Mouse (Mus musculus): ENCODE results near the gene Nfx1. TPM values are rescaled to one million over a fixed set of nuclear protein-coding genes. Genes with fewer than 3 reads are reported as not detected.

The Nfx1 gene
- polyA plus RNA-seq, 1 experiment from 2014 or later: 57.6 TPM

DNA sequence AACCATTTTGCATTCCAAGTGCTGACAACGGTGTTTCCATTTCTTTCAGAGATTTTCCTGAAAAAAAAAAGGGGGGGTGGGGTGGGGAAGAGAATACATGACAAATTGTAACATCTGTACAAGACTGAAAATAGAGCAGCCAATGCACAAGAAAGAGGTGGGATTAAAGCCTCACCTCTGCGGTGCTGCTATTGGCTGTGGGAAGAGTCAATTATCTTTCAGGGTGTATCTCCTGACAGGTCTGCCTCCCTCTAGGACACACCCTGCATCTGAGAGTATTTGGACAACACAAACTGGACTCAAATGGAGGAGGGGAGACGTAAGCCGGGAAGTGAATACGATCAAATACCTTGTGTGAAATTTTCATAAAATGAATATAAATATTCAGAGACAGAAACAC, 27.1 kb upstream of the Nfx1 start:
- Histone ChIP-seq H3K27ac (ENCODE audit: low read length) (no peak overlapping the region), H3K4me1 (ENCODE audit: control insufficient read depth, insufficient read depth, low read length) (peaks cover 11% of the 10 kb centered on the region), H3K9ac (ENCODE audit: low read length) (no peak overlapping the region), H3K4me3 (ENCODE audit: low read length) (no peak overlapping the region), H3K27me3 (ENCODE audit: control insufficient read depth, insufficient read depth, low read length) (no peaks in the 10 kb centered on the region), H3K4me2 (ENCODE audit: low read depth, low read length) (no peak overlapping the region), H3K9me3 (replicated peaks; ENCODE audit: control insufficient read depth, low read length) (peaks cover 8% of the 10 kb centered on the region), H3K36me3 (ENCODE audit: control insufficient read depth, insufficient read depth) (peaks cover 57% of the 10 kb centered on the region)
- WGBS: 94% methylated on average over 5 of the region's 5 CpGs
- no peak for ATAC-seq (replicated peaks; ENCODE audit: extremely low read depth, insufficient read depth, low FRiP score)

DNA sequence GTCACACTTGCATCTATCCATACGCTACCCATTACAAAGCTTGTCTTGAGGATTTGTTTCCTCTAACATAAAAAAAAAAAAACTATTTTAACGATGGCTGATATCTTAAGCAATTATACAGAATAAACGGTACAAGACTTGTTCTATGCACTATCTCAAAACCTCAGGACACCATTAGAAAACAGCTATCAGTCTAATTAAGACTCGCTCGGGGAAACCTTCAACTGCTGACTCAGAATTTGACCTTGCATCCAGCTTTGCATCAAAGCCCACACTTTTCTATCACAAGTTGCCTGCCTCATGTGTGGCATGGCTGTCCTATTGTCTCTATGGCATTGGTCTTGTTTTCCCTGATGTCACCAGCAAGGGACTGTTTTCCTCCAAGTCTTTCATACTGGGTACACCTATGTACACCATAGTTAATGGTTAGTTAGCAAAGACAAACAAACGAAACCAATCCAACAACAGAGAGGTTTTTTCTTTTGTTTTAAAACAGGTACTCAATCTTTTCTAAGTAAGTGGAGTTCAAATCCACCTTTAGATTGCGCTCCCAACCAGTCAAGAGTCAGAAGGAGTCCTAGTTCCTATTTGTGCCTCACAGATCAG, 24.1 kb upstream of the Nfx1 start:
- peak overlapping the region; percentile 95 for H3K9ac ChIP-seq (ENCODE audit: low read length)
- peaks cover 18% of the 10 kb centered on the region for H3K4me1 ChIP-seq (ENCODE audit: control insufficient read depth, insufficient read depth, low read length)
- no peak for ATAC-seq (replicated peaks; ENCODE audit: extremely low read depth, insufficient read depth, low FRiP score)
- H3K27me3 ChIP-seq (ENCODE audit: control insufficient read depth, insufficient read depth, low read length): no peaks in the 10 kb centered on the region
- peak overlapping the region; percentile 86 for H3K4me2 ChIP-seq (ENCODE audit: low read depth, low read length)
- peaks cover 33% of the 10 kb centered on the region for H3K36me3 ChIP-seq (ENCODE audit: control insufficient read depth, insufficient read depth)
- no peak overlapping the region; the same call in 1 of the 2 replicates for H3K27ac ChIP-seq (ENCODE audit: low read length)
- peak overlapping the region; percentile 95 for H3K4me3 ChIP-seq (ENCODE audit: low read length)
- H3K9me3 ChIP-seq (replicated peaks; ENCODE audit: control insufficient read depth, low read length): no peaks in the 10 kb centered on the region
- 79% methylated on average over 7 of the region's 7 CpGs for WGBS

DNA sequence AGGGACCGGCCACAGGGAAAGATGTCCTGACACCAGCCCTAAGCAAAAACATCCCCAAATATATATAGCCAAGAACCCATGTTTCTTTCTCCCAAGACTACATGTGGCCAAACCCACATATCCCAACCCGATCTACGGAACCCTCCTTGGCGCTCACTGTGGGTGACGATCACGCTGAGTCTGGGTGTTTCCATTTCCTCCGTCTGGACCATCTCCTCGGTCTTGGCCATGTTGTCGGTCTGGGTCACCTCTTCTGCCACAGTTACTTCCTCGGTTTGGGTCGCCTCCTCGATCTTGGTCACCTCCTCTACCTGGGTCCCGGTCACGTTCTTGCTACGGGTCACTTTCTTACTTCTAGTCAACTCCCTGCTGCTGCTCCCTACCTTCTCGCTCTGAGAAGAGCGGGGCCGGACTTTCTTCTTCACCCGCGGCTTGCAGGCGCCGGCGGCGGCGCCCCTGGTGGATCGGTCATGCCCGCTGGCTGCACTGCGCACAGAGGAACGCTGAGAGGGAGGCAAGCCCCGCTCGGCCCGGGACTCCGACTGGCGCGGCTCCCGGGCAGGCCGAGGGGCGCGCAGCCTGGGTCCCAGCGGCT, 23.0 kb upstream of the Nfx1 start:
- no peaks in the 10 kb centered on the region for H3K27me3 ChIP-seq (ENCODE audit: control insufficient read depth, insufficient read depth, low read length)
- peaks cover 35% of the 10 kb centered on the region for H3K36me3 ChIP-seq (ENCODE audit: control insufficient read depth, insufficient read depth)
- H3K27ac ChIP-seq (ENCODE audit: low read length): peak overlapping the region; percentile 93
- H3K9ac ChIP-seq (ENCODE audit: low read length): peak overlapping the region; percentile 95
- H3K4me1 ChIP-seq (ENCODE audit: control insufficient read depth, insufficient read depth, low read length): peaks cover 18% of the 10 kb centered on the region
- ATAC-seq (replicated peaks; ENCODE audit: extremely low read depth, insufficient read depth, low FRiP score): peak; percentile 7
- peak overlapping the region; percentile 95 for H3K4me3 ChIP-seq (ENCODE audit: low read length)
- no peaks in the 10 kb centered on the region for H3K9me3 ChIP-seq (replicated peaks; ENCODE audit: control insufficient read depth, low read length)
- H3K4me2 ChIP-seq (ENCODE audit: low read depth, low read length): peak overlapping the region; percentile 86
- WGBS: under 1% methylated on average over 40 of the region's 40 CpGs

DNA sequence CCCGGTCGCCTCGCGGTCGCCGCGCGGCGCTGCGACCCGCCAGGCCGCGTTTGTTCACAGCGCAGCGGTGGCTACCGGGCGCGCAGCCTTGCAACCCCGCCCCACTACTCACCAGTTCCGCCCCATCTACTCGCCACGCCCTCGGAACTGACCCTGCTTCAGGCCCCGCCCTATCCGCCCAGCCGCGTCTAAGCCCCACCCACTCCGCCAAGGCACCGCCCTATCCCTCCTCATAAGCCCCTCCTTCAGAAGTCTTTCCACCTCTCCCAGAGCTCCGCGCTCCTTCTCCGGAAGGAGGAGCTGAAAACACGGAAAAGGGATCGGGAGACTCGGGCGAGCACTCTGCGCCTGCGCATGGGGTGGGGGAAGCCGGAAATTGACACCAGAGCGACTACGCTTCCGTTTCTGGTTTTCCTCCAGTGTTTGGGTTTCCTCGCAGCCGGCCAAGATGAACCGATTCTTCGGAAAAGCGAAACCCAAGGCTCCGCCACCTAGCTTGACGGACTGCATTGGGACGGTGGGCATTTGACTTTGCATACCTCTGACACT, 22.5 kb upstream of the Nfx1 start, which contains the start of the genes Bag1 and Chmp5:
Gene Bag1, minus strand, starts transcription at position 135 of the 549 bp plus-strand sequence.
Gene Chmp5, plus strand, starts transcription at position 248 of the 549 bp plus-strand sequence.
- ATAC-seq (replicated peaks; ENCODE audit: extremely low read depth, insufficient read depth, low FRiP score): peak; percentile 98
- WGBS: under 1% methylated on average over 50 of the region's 50 CpGs
- no peaks in the 10 kb centered on the region for H3K27me3 ChIP-seq (ENCODE audit: control insufficient read depth, insufficient read depth, low read length)
- H3K27ac ChIP-seq (ENCODE audit: low read length): peak within 1 kb of the TSS; percentile 93
- H3K9ac ChIP-seq (ENCODE audit: low read length): peak within 1 kb of the TSS; percentile 95
- peak within 1 kb of the TSS; percentile 86 for H3K4me2 ChIP-seq (ENCODE audit: low read depth, low read length)
- H3K4me3 ChIP-seq (ENCODE audit: low read length): peak within 1 kb of the TSS; percentile 95
- H3K9me3 ChIP-seq (replicated peaks; ENCODE audit: control insufficient read depth, low read length): no peaks in the 10 kb centered on the region
- H3K4me1 ChIP-seq (ENCODE audit: control insufficient read depth, insufficient read depth, low read length): peaks cover 18% of the 10 kb centered on the region
- H3K36me3 ChIP-seq (ENCODE audit: control insufficient read depth, insufficient read depth): peaks cover 39% of the 10 kb centered on the region

DNA sequence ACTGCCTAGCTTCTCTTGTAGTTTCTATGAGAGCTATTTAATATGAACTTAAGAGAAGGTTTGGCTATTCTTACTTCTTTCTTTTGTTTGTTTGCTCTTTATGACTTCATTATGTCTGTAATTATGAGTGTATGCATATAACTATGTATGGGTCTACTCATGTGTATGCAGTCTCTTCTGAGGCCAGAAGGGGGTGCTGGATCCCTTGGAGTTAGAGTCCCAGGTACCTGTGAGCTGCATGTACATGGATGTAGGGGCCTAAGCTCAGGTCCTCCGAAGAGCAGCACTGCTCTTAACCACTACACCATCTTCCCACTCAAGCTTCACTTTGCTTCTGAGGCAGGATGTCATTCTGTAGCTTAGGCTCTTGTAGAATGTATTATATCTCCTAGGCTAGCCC, 17.2 kb upstream of the Nfx1 start:
- H3K36me3 ChIP-seq (ENCODE audit: control insufficient read depth, insufficient read depth): peaks cover 47% of the 10 kb centered on the region
- no peak overlapping the region for H3K4me3 ChIP-seq (ENCODE audit: low read length)
- 95% methylated on average over 1 of the region's 1 CpGs for WGBS
- H3K9me3 ChIP-seq (replicated peaks; ENCODE audit: control insufficient read depth, low read length): no peaks in the 10 kb centered on the region
- H3K9ac ChIP-seq (ENCODE audit: low read length): no peak overlapping the region
- no peak overlapping the region for H3K4me2 ChIP-seq (ENCODE audit: low read depth, low read length)
- H3K27me3 ChIP-seq (ENCODE audit: control insufficient read depth, insufficient read depth, low read length): no peaks in the 10 kb centered on the region
- peaks cover 7% of the 10 kb centered on the region for H3K4me1 ChIP-seq (ENCODE audit: control insufficient read depth, insufficient read depth, low read length)
- H3K27ac ChIP-seq (ENCODE audit: low read length): no peak overlapping the region
- no peak for ATAC-seq (replicated peaks; ENCODE audit: extremely low read depth, insufficient read depth, low FRiP score)

DNA sequence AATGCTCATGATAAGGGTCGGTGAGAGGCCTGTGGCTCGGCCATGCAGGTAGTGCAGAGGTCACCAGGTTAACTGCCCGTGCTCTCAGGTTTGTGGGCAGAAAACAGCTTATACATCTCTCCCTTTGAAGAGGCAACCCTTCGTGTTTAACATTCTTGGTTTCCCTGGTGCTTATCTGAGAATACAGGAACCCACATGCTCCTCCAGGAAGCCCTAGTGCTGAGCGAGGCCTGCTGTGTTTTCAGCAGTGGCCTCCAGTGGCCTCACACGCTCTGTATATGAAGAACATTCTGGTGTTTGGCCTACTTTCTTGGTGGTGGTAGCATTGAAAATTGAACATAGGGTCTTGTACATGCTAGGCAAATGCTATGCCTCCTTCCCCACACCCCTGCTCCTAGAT, 14.8 kb upstream of the Nfx1 start:
- no peak for ATAC-seq (replicated peaks; ENCODE audit: extremely low read depth, insufficient read depth, low FRiP score)
- Histone ChIP-seq H3K9me3 (replicated peaks; ENCODE audit: control insufficient read depth, low read length) (no peaks in the 10 kb centered on the region), H3K27me3 (ENCODE audit: control insufficient read depth, insufficient read depth, low read length) (no peaks in the 10 kb centered on the region), H3K36me3 (ENCODE audit: control insufficient read depth, insufficient read depth) (peaks cover 65% of the 10 kb centered on the region), H3K4me3 (ENCODE audit: low read length) (no peak overlapping the region), H3K27ac (ENCODE audit: low read length) (no peak overlapping the region), H3K4me2 (ENCODE audit: low read depth, low read length) (no peak overlapping the region), H3K4me1 (ENCODE audit: control insufficient read depth, insufficient read depth, low read length) (no peaks in the 10 kb centered on the region), H3K9ac (ENCODE audit: low read length) (no peak overlapping the region)
- WGBS: 69% methylated on average over 6 of the region's 6 CpGs

DNA sequence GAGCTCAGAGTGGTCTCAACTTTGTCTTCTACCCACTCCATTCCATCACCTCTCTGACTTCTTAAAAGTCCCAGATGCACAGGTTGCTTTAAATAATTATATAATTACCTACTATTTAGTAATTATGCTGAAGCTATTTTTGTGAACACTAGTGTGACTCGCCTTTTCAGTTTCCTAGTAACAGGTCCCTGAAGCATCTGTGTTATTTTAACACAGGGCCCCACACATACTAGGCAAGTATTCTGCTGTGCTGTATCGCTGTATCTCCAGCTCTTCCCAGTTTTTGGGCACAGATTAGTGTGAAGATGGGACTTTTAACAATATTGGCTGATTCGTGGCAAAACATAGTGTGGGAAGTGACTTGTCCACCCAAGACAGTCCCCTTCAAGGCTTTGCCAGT, 7.2 kb upstream of the Nfx1 start:
- H3K27ac ChIP-seq (ENCODE audit: low read length): no peak overlapping the region
- no peak overlapping the region for H3K4me3 ChIP-seq (ENCODE audit: low read length)
- no peaks in the 10 kb centered on the region for H3K4me1 ChIP-seq (ENCODE audit: control insufficient read depth, insufficient read depth, low read length)
- no peak for ATAC-seq (replicated peaks; ENCODE audit: extremely low read depth, insufficient read depth, low FRiP score)
- H3K27me3 ChIP-seq (ENCODE audit: control insufficient read depth, insufficient read depth, low read length): no peaks in the 10 kb centered on the region
- H3K9me3 ChIP-seq (replicated peaks; ENCODE audit: control insufficient read depth, low read length): no peaks in the 10 kb centered on the region
- no peak overlapping the region for H3K4me2 ChIP-seq (ENCODE audit: low read depth, low read length)
- H3K9ac ChIP-seq (ENCODE audit: low read length): no peak overlapping the region
- WGBS: 86% methylated on average over 3 of the region's 3 CpGs
- H3K36me3 ChIP-seq (ENCODE audit: control insufficient read depth, insufficient read depth): peaks cover 60% of the 10 kb centered on the region

DNA sequence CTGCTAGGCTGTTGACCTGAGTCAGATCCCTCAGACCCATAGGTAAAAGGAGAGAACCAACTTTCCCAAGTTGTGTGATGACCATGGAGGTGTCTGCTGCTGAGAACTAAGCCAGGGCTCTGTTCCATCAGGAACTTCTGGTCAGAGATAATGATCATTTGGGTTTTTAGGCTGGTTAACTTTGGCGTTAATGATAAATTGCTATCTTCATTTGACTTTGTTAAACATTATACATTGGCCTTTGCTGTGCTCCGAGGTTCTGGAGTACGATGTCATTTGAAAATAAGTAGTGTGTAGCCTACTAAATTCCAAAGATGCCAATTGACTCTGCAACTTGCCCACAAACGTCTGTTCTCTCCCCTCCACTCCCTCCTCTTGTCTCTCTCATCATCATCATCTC, 1.5 kb upstream of the Nfx1 start:
- no peak overlapping the region for H3K27ac ChIP-seq (ENCODE audit: low read length)
- H3K27me3 ChIP-seq (ENCODE audit: control insufficient read depth, insufficient read depth, low read length): no peaks in the 10 kb centered on the region
- no peak overlapping the region for H3K4me3 ChIP-seq (ENCODE audit: low read length)
- no peak for ATAC-seq (replicated peaks; ENCODE audit: extremely low read depth, insufficient read depth, low FRiP score)
- 59% methylated on average over 4 of the region's 4 CpGs for WGBS
- no peak overlapping the region for H3K4me2 ChIP-seq (ENCODE audit: low read depth, low read length)
- peaks cover 18% of the 10 kb centered on the region for H3K36me3 ChIP-seq (ENCODE audit: control insufficient read depth, insufficient read depth)
- no peaks in the 10 kb centered on the region for H3K9me3 ChIP-seq (replicated peaks; ENCODE audit: control insufficient read depth, low read length)
- peaks cover 18% of the 10 kb centered on the region for H3K4me1 ChIP-seq (ENCODE audit: control insufficient read depth, insufficient read depth, low read length)
- H3K9ac ChIP-seq (ENCODE audit: low read length): no peak overlapping the region

All from heart, embryonic 16.5 days (tissue).